Mouse (Mus musculus) stomach, postnatal 0 days (tissue): ENCODE measurements at regions not wholly inside any gene's neighbourhood (a gene's known extent, or its start where the extent isn't known, plus 50 kb on each side); places are given as distances from the start of the nearest gene placed in this dataset.

Source experiments
- CTCF ChIP-seq: IDR thresholded peaks from 2 replicates; pipeline ENCODE4 v1.5.1; 2016; ENCODE audit warnings: antibody characterized with exemption, low read depth, mild to moderate bottlenecking, moderate library complexity
- EP300 ChIP-seq: optimal IDR thresholded peaks from 2 replicates; pipeline ENCODE3; 2016; ENCODE audit warnings: antibody characterized with exemption

DNA sequence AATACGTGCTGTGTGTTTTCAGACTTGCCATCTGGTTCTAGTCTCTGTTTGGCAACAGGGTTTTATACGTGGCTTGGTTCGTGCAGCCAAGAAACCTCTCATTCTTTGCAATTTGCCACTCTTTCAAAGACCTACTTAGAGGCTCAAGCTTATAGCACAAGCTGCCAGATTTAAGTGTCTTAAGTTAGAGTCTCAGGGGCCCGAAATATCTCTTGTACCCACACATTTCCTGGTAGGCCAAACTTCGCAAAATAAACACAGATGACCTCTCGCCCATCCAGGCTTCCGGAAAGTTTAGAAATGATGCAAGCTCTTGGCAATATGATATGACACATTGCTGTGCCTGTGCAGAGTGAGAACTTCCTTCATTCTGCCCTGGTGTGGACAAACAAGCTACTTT lies 54.8 kb upstream of the Fndc3b start:
- no peak for TF ChIP-seq CTCF
- TF ChIP-seq EP300, result no peak
